Mouse (Mus musculus) CD4-positive helper T cell, adult 2 months (primary cell): Measurements from ENCODE around the gene Lefty1.
"Not testable (repeated sequence)": the region's sequence is repeated elsewhere in the genome, so short reads cannot be mapped to it uniquely, and the experiment has no call there.

Experiments
- DNase-seq: peaks from one replicate; pipeline ENCODE4 v3.0.0-alpha.2; 2012; ENCODE audit warnings: low read depth, missing footprints, low spot score

Lefty1 gene

DNA sequence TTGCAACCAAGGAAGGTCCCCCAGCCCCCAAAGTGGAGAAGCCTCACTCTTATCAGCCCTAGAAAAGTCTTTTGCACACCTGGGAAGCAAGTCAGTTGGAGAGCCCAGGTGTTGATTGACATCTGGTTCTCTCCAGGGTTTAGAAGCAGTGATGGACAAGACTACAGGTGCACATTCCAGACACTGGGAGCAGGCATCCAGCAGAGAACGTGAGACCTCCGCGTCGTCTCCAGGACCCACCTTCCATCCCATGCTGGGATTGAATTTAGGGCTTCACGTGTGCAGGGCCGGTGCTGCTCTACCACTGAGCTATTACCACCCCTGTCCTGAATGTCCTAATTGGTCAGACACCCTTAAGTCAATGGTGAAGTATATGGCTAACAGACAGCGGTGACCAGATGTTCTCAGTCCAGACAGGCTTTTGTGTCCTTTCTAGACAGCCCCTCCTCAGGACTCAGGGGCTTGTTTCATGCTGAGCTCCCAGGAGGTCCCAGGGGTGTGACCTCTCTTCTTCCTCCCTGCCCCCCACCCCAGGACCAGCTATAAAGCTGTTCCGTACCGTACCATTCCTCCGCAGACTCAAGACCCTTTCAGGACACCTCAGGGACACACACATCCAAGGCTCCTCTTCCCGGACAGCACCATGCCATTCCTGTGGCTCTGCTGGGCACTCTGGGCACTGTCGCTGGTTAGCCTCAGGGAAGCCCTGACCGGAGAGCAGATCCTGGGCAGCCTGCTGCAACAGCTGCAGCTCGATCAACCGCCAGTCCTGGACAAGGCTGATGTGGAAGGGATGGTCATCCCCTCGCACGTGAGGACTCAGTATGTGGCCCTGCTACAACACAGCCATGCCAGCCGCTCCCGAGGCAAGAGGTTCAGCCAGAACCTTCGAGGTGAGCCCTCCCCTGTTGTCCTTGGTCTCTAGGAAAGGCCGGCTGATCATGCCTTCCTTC, at the start of gene Lefty1:
TSS of gene Lefty1 (plus strand) at position 556 of the 953 bp plus-strand sequence.
- DNase-seq = no peak

DNA sequence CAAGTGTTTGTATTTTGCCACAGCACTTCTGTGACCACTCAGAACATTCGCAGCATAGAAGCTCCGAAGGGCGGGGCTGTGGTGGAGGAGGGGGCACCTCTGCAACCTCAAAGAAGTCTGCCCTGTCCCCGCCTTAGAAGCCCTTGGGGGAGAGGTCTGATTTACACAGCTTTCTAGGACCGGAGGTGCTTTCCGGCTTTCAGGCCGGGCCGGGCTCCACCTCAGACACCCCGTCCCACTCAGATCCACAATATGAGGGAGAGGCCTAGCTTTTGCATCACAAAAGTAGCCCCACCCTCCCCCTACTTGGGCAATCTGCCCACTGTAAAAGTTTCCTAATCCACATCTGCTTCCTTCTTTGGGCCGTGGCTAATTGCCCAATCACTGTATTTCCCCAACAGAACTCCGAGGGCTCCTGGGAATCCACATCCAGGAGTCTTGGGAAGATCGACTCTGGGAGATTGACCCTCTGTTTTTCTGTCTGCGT, 46.2 kb upstream of the Lefty1 start:
- DNase-seq = no peak

DNA sequence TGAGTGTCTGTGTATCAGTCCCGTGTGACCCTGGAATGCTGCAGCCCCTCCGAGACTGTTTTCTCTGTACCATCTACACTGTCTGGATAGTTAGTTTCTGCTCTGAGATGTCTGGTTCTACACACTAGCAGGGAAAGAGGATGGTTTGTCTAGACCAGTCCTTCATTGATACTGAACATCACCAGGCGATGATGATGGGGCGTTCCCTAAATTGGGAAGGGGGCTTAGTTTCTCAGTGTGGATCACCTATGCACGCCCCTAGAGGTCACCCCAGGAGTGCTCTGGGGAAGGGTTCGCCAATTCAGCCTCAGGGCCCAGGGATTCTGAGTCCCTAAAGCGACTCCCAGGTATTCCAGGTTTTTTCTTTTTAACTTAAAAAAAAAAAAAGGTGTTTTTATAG, 45.6 kb upstream of the Lefty1 start:
- DNase-seq = no peak

DNA sequence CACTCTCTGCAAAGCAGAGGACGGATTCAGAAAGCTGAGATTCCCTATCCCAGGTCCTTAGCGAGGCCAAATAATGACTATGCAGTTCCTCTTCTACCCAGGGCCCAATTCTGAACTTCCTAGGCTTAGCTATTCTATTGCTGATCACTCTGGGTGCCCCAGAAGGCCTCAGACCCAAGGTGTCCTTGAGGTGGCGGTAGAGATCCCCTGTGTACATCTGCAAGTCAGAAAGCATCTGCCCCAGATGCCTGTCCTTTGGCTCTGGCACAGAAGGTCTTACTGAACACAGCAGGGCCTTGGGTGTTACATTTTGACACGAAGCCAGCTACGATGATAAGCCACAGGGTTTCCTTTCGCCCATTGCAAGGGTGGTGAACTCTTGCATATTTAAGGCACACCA, 45.0 kb upstream of the Lefty1 start:
- peak; percentile 43 for DNase-seq

DNA sequence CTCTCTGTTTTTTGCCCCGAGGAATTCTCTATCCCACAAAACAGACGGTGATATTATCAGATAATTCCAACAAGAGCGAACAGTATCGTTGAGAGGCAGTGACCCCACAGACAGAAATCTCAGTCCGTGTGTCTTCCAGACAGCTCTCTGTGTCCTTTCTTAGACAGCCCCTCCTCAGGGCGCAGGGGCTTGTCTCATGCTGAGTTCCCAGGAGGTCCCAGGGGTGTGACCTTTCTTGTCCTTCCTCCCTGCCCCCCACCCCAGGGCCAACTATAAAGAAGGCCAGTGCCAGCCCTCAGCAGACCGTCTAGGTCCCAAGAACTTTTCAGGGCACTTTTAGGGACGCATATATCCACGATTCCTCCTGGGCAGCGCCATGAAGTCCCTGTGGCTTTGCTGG, 42.0 kb upstream of the Lefty1 start, which contains the start of gene Lefty2:
TSS of gene Lefty2 (plus strand) at position 301 of the 400 bp plus-strand sequence.
- no peak for DNase-seq

DNA sequence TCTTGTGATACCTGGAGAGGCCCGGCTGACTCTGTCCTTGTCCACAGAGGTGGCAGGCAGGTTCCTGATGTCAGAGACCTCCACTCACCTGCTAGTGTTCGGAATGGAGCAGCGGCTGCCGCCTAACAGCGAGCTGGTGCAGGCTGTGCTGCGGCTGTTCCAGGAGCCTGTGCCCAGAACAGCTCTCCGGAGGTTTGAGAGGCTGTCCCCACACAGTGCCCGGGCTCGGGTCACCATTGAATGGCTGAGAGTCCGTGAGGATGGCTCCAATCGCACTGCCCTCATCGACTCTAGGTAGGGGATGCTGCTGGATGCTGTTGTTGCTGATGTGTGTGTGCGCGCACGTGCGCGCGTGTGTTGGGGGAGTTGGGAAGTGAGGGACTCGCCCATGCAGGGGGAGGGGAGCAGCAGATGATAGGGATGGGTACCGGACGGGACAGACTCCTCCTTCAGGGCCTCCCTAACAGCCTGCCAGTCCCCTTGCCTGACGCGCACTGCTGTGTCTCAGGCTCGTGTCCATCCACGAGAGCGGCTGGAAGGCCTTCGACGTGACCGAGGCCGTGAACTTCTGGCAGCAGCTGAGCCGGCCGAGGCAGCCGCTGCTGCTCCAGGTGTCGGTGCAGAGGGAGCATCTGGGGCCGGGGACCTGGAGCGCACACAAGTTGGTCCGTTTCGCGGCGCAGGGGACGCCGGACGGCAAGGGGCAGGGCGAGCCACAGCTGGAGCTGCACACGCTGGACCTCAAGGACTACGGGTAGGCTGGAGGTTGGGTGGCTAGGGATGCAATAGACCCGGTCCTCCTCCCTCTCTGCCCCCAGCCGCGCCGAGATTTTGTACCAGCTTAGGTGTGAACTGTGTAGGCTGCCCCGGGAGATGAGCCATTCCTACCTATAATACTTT, 40.5 kb upstream of the Lefty1 start:
- DNase-seq = not testable (repeated sequence)

DNA sequence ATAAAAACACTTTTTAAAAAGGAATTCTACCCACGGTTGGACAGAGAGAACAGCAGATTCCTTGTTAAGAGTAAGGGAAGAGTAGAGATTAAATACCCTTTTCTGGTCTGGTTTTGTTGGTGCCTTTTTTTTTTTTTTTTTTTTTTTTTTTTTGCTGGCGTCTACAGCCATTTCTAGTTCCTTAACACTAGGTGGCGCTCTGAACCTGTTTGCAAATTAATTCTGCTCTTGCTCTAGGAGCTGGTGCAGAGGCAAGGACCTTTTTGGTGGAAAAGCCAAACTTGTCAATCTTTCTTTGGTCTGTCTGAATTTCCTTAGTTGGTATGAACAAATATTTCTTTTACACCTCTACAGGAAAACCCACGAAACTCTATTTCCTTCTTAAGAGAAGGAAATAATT, 33.7 kb upstream of the Lefty1 start:
- peak; percentile 77 for DNase-seq

DNA sequence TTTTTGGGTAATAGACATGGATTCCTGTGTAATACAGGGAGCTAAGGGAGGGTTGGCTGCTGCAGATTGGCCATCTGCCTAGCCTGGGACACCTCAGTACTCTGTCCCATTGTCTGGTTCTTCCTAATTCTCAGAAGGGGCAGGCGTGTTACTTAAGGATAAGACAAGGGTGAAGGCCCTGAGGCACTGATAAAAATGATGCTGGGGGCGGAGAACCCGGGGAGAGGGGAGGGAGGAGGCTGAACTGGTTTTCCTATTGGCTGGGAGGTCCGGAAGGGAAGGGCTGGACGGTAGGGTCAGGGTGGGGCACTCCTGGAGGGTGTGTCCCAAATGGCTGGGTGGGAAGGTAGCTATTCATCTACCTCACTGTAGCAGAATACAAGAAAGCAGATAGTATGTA, 31.9 kb upstream of the Lefty1 start:
- DNase-seq = no peak

DNA sequence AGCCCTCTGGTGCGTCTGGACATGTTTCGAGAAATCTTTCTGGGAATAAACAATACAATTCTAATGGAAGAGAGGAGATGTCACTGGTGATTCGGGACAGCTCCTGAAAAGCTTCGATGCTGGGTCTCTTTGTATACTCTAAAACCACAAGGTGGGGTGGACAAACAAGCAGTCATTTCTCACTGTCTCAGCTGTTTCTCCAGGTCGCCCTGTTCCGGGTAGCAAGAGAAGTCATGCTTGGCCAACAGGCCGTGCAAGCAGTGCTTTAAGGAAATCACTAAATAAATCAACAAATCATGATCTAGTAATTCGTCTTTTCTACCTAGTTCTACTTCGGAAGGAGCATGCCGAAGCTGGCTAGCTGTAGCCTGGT, 31.2 kb upstream of the Lefty1 start:
- DNase-seq = no peak

DNA sequence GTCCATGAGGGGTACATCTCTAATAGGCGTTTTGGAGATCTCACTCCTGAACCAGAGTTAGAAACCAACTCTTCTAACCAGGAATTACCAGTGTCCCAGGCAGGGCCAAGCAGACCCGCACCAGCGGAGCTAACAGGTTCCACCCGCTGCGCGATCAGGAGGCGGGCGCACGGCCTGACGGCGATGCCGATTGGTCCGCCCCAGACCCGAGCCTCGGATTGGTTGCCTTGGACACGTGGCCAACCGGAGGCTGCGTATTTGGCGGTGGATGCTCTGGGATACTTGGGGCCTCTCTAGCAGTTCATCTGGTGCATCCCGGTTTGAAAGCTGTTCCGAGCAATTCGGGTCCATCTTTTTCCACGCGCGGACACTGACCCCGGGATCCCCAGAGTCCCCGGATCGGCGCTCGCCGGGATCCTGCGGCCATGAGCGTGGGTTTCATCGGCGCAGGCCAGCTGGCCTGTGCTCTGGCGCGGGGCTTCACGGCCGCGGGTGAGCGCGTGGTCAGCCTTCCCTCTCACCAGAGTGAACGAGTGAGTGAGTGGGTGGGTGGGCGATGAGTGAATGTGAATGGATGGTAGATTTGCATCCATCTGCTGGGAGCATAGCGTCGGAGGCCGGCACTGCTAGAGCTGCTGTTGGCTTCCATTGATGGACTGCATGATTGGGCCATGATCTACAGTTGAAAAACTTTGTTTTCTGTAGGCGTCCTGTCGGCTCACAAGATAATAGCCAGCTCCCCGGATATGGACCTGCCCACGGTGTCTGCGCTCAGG, 30.6 kb upstream of the Lefty1 start, which contains the start of gene Pycr2:
TSS of gene Pycr2 (plus strand) at position 255 of the 776 bp plus-strand sequence.
- DNase-seq = peak; percentile 94

DNA sequence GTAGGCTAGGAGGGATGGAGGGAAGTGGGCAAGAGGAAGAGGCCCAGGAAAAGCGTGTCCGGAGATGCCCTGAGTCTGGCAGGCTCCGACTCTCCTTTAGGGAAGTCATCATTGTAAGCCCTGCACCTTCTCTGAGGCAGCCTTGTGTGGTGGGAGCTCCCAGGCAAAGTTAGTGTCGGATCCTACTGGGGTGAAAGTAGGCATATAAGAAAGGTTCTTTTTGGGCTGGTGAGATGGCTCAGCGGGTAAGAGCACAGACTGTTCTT, 30.1 kb upstream of the Lefty1 start:
- no peak for DNase-seq

DNA sequence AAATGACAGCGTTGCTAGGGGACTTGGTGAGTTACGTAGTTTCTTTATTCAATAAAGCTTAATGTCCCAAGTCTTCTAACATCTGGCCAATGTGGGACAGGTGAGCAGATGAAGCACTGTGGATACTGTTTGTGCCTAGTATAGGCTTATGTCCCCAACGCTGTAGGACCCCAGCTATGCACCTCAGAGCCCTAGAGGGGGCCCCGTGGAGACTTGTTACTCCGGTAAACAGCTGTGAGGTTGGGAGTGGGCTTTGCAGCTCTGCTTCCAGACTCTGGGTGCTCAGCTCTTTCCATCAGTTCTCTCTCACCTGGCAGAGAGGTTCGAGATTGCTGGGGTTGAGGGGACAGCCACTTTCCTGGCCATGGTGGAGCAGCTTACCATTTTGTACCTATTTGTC, 29.5 kb upstream of the Lefty1 start:
- no peak for DNase-seq

DNA sequence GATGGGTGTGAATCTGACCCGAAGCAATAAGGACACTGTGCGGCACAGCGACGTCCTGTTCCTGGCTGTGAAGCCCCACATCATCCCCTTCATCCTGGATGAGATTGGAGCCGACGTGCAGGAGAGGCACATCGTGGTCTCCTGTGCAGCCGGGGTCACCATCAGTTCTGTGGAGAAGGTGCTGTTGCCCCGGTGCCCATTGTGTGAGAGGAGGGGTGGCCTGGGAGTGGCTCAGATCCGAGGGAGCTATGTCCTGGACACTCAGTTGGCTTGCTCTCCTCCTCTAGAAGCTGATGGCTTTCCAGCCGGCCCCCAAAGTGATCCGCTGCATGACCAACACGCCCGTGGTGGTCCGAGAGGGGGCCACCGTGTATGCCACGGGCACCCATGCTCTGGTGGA, 28.9 kb upstream of the Lefty1 start:
- DNase-seq = no peak

DNA sequence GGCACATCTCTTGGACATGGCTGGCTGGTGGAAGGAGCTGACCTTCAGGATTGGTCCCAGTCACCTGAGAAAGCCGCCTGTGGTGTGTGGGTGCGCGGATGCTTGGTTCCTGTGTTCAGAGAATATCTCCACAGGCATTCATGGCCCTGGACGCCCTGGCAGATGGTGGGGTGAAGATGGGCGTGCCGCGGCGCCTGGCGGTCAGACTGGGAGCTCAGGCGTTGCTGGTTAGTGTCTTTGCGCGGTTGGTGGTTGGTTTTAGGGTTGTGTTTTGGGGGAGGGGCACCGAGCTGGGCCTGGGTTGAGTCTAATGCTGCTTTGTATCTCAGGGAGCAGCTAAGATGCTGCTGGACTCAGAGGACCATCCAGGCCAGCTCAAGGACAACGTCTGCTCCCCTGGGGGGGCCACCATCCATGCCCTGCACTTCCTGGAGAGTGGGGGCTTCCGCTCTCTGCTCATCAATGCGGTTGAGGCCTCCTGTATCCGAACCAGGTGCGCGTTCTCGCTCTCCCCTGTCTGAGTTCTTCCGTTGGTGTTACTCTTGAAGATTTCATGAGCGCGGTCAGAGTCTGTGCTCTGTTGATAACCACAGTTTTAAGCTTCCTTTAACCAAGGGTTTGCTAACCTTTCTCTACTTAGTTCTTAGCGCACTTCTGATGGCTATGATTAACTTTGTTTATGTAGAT, 28.2 kb upstream of the Lefty1 start:
- DNase-seq = peak; percentile 42

DNA sequence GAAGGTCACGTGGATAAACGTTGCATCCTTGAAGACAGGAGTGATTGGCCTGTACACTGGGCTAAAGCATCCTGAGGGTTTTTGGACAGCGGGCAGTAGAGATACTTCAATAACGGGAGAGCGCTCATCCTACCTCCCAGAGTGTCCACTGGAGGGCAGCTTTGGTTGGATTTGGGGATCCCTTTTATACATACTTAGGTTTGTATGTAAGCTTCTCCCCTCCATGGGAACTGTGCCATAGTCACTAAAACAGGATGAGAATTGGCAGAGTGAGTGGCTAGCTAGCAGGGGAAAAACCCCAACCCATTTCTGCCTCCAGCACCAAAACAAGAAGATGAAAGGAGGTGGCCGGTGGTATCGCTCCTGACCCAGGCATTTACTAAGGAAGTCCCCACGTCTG, 23.7 kb upstream of the Lefty1 start:
- DNase-seq = no peak

DNA sequence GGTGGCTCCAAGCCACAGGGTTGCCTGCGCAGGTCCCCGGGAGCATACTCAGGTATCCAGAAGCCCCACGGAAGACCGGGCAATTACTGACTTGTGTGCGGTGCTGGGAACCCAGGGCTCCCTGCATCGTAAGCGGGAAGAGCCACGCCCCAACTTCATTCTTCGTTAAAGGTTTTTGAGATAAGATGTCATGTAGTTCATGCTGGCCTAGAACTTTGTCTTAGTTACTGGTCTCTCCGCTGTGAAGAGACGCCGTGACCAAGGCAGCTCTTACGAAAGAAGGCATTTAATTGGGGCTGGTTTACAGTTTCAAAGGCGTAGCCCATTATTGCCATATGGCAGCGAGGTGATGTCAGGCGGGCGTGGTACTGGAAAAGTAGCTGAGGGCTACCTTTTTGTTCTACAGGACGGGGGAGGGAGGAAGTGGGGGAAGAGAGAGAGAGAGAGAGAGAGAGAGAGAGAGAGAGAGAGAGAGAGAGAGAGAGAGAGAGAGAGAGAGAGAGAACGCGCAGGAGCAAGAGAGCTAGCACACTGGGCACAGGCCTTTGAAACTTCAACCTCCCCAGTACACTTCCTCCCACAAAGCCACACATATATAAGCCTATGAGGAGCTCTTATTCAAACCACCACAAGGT, 23.1 kb upstream of the Lefty1 start:
- DNase-seq = peak; percentile 84

DNA sequence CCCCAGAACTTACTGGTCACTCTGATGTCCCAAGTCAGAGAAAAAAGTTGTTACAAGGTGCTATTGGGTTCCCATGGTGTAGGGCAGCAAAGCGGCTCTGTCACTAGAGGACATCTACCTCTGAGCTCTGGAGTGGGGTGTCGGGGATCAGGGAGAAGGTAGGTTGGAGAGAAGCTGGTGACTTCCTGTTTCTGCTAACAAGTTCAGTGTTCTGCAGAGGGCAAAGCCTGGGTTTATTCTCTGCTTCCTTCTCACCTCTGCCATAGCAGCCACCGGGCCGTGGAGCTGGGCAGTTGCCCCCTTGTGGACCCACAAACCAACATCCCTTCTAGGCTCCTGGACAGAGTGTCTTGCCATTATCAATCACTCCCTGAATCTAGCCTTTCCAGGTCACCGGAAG, 22.0 kb upstream of the Lefty1 start:
- DNase-seq = peak; percentile 23

DNA sequence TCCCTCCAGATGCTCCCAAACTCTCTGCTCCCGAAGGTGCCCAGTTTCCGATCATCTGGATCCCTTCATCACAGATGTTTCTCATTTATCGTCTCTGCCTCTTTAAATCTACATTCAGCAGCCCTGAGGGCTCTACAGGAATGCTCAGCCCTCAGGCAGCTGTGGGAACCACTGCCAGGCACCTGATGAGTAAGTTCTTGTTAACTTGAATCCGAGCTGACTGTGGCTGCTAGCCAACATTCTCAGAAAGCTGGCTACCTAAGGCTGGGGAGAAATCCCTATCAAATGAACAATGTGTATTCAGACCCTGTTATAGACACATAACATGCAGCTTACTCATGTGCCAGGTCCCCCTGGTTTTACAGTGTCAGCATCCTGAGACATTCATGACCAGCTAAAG, 21.0 kb upstream of the Lefty1 start:
- no peak for DNase-seq

DNA sequence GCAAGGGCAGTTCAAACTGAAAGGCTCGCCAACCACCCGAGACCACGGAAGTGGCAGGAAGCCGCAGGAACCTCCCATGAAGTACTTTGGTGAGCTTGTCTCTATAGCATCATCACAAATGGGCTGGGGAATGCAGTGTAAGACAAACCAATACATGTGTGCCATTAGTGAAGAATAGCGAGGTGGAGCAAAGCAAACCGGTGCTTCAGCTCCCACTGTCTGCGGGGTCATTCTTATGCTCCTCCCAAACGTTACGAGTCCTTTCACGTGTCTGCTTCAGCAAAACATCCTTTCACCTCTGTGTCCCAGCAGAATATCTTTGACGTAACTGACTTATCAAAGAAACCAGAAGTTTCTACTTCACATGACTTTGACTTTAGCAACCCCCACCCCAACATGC, 18.4 kb upstream of the Lefty1 start:
- peak; percentile 77 for DNase-seq

DNA sequence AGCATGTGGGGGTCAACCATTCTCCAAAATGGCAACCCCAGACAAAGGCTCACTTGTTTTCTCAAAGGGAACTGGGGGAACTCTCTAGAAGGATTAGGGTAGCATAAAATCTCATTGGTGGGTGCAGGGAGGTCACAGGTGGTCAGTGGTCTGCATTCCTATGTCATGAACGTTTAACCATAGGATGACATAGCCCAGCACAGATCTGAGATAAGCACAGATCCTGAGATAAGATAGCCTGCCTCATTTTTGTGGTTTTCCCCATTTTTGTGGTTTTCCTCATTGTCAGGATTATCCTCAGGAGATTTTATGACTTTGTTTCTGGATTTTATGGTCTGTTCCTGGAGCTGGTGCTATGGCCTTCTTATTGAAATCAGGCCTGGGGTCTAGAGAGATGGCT, 17.8 kb upstream of the Lefty1 start:
- no peak for DNase-seq

DNA sequence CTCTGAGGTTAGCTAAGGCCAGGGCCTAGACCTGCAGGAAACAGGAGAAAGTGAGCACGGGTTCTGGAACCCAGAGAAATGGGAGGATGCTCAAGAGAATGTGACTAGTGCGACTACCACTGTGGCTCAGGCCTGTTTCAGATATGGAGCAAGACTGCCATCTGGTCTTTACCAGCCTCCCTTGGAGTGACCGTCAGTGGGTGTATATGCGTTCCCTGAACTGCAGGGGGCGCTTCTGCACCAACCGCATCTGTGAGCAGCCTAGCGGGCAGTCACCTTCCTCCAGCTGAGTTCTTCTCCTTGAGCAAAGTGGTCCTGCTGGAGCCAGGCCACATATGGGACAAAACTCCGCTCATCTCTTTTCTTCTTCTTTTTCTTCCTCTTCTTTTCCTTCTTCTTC, 15.1 kb upstream of the Lefty1 start:
- DNase-seq = no peak
